Mouse (Mus musculus): ENCODE measurements at regions not wholly inside any gene's neighbourhood (a gene's known extent, or its start where the extent isn't known, plus 50 kb on each side); places are given as distances from the start of the nearest gene placed in this dataset.
"Not testable (repeated sequence)": the region's sequence is repeated elsewhere in the genome, so short reads cannot be mapped to it uniquely, and the experiment has no call there.

DNA sequence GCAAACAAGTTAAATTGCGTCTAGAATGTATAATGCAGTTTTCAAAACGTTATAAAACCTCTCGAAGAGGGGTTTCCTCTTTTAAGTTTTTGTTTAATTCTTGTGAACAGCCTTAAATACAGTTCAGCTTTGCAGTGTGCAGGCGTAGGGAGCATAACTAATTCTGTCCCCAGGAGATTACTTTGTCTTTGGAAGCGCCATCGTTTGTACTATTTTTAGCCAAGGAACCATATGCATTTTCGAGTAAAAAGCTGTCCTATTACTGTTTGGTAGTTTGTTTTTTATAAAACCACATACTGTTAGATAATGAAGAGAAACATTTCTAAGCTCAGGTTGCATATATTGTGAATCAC, 150.5 kb downstream of the Kcnrg start:
- DNase-seq = no peak

DNA sequence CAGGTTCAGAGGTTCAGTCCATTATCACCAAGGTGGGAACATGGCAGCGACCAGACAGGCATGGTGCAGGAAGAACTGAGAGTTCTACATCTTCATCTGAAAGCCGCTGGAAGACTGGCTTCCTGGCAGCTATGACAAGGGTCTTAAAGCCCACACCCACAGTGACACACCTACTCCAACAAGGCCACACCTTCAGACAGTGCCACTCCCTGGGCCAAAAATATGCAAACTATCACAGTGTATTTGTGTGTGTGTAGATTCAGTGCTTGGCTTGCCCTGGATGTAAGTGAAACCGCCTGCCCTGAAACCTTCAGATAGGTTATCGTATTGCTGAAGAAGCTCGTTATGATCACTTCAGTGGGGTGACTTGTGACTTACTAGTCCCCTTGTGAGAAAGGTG, 151.3 kb downstream of the Kcnrg start:
- no peak for DNase-seq

DNA sequence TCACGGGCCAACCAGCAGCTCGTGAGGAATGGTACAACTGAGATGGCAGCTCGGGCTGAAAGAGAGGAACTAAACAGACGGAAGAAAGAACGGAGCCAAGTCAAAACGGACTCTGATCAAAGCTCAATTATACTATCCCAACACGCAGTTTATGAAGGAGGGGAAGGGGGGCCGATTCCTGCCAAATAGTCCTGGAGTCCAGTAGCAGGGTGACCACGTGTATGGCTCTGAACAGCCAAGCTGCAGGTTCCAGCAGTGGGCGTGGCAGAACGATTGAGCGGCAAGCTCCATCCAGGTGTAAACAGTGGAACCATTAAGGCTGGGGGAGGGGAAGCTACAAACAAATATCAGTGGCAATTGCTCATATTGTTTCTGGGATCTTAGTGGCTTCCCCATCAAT, 152.9 kb downstream of the Kcnrg start:
- not testable (repeated sequence) for DNase-seq

DNA sequence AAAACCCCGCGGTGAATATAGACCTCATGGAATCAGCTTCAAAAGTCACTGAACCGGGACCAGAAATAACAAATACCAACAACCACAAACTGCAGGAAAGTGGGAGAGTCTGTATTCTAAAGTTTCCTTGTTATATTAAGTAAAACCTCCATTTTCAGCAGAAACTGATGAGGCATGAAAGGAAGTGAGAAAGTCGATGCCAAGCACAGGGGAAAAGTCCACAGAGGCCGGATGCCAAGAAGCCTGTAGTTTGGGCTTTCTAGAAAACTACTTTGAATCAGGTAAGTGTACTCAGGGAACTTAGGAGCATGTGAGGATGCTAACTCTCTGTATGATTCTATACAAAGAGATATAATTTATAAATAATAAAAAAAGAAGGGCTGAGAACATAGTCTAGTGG, 154.8 kb downstream of the Kcnrg start:
- no peak for DNase-seq

DNA sequence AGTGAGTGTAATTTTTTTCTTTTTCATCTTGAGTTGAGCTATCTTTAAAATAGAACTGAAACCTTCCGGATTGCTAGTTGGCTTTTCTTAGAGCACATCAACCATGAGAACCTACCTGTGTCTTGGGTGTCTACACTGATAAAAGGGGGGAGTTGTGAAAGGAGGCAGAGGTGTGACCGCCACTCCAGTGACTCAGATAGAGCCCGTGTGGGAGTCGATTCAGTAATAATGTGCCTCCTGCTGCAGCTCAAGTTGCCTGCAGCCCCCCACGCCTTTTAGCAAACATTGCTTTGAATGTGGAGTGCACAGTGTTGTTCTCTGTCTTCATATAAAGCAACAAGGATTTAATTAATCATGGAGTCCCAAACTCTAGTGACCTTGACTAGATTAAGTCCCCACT, 162.6 kb downstream of the Kcnrg start:
- no peak for DNase-seq

DNA sequence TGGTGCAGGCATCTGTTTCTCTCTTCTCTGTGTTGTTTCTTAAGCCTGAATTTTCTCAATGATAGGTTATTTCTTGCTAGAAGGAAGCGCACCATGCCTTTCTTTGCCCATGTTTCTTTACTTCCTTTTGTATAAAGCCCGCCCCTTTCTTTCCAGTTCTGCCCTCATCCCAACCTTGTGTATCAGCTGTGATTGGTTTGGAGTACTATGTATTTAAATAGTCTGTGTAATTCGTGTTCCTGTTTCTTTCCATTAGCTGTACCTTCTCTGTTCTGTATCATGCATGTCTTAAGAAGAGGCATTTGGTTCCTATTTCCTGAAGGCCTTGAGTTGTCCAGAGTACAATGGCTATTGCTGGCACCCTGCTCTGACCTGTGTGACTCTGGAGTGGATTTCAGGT, 166.9 kb downstream of the Kcnrg start:
- no peak for DNase-seq

DNA sequence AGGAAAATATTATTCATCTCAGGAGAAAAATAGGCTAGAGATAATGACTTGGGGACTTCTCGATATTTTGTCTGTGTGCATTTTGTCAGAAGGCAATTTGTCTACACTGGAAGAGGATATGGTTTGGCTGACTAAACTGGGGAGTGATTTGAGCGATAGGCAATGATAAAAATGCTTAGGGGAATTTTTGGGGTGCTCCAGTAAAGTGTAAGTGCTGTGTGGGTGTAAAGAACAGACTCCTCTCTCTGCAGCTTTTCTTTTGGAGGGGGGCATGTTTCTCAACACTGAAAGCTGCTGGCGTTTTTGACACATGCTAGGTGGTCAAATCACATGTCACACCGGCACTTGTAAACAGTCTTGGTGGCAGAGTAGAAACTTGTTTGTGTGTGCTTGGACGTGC, 171.4 kb downstream of the Kcnrg start:
- no peak for DNase-seq

DNA sequence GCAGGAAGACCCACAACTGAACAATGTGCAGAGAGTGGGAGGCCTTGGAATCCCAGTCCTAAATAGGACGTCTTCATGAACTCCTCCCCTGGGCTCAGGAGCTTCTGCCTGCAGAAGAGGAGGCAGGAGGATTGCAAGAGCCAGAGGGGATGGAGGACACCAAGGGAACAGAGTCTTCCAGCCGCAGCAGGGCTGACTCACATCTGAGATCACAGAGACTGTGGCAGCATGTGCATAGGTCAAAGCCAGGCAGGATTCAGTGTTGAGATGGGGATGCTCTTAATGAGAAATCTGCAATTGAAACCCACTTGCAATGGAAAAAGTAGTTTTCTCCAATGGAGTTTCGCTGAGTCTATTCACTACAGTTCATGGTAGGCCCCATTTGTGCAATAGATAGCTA, 175.9 kb downstream of the Kcnrg start:
- no peak for DNase-seq

DNA sequence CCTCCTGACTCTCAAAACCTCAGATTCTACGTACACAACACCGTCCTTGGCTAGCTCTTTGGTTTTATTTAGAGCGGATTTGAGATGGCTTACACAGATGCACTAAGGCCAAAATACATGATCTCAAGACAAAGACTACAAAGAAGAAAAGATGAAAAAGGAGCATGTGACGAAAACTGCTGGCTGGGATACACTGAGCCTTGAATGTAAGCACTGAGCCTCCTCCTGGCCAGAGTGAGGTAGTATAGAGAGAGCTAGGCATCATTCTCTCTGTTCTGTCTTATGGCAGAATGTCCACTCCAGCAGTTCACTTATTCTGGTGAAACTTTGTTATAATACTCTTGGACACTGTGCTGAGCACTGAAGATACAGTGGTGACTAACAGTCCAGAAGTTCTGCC, 177.4 kb downstream of the Kcnrg start:
- DNase-seq = no peak

DNA sequence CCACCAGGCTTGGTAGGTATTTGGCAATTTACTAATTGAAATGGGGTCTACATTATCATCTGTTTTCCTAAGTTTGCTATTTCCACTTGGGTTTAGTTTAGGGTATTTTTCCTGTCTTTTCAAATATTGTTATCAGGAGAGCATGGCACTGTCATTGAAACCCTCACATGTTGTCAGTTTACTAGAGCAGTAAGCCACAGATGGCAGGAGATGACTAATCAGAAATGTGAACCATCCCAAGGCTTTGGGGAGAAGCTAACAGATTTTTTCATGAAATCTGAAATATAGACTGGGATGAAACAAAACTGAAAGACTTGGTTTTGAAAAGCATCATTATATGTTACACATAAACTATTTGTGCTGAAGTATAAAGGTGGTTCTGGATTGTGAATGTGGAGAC, 178.8 kb downstream of the Kcnrg start:
- DNase-seq = no peak

DNA sequence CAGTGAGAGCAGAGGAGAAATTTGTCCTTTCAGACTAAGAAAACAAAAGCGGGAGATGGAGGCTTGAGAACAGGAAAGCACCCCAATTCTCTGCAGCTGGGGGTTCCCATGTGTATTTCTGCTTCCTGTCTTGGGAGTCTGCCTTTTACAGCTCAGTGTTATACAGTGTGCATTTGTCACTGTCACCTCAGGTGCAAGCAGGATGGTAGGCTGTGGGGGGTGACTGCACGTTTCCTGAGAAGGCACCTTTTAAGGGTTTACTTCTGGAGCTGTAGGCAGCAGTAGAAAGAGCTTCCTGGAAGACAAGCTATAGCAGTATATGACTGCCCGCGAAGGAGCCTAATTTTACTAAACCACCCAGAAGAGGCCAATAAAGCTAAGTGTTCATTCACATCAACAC, 180.5 kb downstream of the Kcnrg start:
- no peak for DNase-seq

DNA sequence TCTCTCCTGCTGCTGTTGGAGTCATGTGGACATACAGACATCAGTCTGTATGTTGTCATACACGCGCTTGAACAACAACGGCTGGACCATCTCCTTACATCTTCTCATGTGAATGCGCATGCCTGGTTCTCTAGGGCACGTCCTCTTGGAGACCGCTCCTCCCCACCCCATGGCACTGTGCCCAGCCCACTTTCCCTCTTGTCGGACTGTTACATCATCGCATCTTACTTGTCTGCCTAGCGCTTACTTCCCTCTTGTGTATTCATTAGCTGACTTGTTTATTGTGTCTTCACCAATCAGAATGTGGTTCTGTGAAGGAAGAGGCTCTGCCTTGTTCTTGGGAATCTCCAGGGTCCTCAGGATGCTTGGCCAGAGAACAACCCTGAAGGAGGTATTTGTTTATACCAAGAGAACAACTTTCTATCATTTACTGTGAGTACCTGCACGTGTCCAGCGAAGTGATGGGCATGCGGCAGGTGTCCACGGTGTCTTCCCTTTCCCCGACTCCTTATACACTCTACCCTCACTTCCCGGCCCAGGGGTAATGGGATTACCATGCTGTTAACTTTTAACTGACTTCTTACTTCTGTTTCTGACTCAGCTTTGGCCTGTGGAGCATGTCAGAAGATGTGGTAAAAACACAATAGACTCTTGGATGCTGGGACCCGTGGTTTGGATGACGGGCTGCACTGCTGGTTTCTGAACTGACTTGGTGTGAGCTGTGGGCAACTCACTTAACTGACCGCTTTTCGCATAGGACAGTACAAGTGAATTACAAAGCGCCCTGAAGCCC, 181.9 kb downstream of the Kcnrg start:
- DNase-seq = peak; percentile 70

DNA sequence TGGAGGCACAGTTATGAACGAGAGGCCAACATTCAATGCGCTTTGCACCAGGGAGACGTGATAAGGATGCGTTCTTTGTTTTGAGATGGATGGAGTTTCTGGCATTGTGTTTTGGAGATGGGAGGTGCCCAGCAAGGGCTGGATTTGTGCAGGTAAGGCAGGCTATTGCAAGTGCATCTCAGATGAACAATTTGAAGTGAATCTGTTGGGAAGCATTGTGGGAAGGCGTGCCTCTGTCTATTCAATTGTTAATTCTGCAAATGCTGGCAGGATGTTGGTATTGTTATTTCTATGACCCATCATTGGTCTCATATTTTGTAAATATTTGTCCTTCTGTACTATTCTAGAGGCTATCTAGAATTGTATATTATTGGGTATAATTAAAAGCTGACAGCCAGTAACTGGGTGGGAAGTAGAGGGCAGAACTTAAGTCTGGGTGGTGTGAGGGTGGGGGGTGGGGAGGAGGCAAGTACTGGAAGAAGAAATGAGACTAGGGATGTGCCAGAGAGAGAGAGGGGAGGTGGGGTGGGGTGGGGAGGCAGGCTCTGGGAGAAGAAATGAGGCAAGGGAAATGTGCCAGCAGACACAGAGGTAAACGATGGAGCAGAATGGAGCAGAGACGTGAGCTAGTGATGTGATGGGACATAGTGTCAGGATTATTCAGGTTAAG, 188.9 kb downstream of the Kcnrg start:
- no peak for DNase-seq

DNA sequence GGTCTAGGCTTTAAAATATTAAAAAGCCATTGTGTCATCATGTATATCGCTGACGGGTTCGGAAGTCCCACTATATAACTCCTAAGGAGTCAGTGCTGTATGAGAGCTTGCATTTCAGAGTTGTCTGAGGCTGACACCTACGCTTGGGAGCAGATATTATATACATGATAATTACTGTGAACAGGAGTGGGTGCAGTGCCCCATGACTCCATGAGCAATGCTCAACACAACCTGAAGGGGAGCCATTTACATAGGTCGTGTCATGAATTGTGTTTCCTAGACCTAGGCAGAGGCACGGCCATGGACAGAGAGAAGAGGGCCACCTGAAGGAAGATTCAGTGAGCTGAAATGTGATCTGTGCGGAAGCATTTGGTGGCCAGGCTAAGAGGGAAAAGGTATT, 189.4 kb downstream of the Kcnrg start:
- DNase-seq = no peak

DNA sequence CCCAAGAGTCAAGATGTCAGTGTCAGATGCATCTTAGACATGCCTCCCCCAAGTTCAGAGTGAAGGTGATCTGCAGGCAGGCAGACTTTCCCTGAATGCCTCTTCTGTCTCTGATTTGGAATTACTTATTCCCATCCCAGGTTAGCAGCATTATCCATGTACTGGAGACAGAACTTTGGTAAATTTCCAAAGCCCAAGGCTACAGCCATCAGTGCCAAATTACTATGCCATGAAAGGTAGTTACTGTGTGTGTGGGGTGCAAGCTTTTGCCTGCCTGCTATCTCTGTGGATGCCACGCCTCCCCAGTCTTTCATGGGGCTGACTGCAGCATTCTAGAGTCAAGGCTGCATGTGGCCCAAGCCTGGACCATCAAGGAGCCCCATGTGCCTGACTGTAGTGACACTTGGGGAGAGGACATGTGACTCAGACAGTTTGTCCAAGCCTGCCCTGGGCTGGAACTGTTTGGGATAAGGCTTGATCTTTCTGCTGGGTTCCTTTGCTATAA, 196.2 kb downstream of the Kcnrg start:
- DNase-seq = no peak

DNA sequence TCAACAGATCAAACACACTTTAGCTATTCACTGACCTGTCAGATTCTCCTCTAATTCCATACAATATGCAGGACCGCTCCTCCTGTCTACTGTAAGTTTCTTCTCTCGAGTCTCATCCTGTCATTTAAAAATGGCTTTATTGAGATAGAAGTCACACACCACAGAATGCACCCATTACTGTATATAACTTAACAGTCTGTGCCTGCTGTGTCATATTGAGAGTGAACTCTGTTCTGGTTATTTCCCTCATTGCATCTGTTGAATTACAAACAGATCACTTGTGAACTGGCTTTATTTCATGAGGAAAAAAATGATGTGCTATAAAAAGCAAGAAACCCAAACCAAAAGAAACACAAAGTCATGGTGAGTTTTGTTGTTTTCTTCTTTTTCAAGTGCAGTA, 198.2 kb downstream of the Kcnrg start:
- DNase-seq = no peak

DNA sequence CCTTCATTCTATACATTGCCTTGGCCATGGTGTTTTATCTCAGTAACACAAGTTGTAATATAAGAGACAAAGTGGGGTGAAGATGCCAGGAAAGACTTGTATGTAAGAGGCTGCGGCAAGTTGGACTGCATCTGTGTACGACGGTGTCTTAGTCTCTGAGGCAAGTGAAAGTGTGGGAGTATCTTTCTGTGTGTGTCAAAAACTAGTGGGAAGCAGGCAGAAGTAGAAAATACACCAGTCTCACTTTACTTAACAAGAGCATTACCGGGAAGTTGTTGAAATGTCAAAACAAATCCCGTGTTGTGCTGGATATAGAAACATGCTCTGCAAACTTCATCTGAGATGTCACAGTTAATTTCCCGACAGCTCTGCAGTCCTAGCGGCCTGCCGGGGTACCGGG, 200.9 kb downstream of the Kcnrg start:
- DNase-seq = no peak

DNA sequence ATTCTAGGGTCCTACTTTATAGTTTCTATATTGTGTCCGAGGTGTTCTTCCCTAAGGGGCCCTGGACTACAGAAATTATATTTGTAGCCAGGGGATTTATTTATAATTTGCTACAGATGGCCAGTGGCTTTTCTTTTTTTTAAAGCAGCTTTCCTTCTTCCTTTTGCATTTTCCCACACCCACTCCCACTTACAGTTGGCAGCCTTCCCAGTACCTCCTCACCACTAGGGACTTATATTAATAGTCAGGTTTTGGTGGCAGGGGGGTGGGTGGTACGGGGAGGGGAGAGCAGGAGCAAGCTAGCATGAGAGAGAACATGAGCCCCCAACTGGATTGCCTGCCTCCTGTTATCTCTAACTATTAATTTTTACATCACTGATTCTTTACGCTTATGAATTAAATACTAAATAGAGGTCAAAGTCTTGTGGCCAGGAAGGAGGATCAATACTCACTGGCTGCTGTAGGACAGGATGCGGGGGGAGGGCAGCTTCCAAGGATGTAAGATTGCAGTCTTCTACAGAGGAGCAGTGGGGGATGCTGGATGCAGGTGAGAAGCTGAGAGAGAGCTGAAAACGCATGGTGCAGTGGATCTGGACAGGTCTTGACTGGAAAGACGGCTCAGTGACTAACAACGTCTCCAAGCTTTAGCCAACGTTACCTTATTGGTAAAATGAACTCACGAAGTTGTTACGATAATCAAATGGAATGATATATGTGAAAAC, 202.6 kb downstream of the Kcnrg start:
- DNase-seq = peak; percentile 61

DNA sequence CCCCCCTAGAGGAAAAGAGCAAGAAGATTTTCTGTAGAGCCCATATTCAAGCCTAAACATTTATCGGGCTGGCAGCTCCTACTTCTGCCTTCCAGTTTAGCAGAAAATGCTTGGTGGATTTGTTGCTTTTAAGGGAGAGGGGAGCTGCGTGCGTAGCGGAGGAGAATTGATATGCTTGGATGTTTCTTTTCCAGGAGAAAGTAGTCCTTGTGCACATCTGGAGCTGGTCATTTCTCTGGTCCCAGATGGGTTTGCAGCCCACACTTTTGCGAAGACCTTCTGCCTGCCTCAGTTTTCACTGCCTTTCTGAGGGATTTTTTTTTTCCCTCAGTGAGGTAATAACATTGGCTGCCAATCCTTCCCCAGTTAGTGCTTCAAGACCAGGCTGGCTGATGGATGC, 203.6 kb downstream of the Kcnrg start:
- no peak for DNase-seq

DNA sequence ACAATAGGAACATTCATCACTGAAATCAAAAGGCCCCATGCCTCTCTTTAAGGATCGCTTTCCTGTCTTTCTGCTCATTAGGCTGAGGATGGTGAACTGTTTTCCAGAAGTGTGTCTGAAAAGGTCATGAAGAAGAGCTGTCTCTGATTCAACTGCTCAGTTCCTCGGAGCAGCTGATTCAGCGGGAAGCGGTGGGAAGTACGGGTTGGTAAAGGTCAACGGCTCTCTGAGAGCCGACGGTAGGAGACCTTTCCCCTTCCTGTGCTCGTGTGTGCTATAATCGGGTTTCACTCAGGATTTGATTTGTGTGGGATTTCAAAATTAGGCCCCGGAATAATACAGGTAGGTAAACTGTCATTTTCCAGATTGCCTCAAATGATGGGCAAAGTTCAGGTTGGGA, 210.5 kb downstream of the Kcnrg start:
- DNase-seq = no peak

DNA sequence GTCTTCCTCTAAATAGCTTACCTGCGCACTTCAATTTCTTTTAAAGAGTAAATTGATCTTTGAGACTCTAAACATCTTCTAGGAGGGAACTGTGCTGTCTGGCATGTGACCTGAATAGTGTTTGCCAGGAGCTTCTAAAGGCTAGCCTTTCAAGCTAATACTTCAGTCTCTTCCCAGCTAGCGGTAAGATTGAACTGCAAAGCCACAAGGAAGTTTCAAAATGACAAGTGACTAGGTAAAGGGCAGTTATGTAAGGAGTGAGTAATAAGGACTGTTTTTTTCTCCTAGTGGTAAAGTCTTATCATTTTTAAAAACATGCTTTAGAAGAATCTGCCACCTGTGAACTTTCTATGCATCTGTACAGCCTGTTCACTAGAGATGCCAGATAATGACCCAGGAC, 211.1 kb downstream of the Kcnrg start:
- DNase-seq = no peak

DNA sequence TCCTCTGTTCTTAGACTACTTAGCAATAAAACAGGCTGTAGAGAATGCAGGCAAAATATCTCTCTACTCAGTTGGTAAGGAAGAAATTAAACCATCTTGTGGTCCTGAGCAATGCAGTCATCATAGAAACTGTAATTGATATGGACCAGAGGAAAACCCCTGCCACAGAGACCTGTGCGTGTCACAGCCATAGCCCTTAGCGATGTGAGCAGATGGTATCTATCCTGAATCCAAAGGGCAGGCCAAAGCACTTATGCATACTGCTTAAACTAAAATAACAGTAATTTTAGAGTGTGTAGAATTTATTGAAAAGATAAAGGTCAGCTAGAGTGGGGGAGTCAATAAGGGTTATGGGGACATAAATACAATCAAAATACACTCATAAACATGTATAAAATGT, 212.0 kb downstream of the Kcnrg start:
- no peak for DNase-seq

DNA sequence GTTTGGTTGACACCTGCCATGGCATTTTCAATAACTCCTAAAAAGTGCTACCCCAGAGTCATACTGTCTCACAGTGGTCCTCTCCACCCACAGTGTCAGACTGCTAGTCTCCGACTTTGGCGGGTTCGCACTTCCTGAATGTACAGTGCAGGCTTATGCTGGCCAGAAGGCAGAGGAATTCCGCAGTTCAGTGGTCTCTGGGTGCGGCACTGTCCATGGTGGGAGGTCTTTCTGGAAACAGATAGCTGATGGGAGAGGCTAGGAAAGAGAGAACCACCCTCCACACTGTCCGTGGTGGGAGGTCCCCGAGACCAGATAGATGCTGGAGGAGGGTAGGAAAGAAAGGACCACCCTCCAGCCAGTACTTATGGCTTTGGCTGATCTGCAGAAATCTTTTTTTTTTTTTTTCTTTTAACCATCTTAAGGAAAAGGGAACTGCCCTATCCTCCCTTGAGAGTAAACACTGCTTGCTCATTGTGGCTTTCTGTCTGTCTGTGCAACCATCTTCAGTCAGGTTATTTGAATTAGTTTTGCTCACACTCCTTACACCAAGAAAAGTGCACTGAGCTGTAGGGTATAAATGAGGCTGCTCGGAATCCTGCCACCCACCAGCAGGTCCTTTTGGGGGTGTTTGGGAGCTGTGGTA, 227.2 kb downstream of the Kcnrg start:
- DNase-seq = no peak

DNA sequence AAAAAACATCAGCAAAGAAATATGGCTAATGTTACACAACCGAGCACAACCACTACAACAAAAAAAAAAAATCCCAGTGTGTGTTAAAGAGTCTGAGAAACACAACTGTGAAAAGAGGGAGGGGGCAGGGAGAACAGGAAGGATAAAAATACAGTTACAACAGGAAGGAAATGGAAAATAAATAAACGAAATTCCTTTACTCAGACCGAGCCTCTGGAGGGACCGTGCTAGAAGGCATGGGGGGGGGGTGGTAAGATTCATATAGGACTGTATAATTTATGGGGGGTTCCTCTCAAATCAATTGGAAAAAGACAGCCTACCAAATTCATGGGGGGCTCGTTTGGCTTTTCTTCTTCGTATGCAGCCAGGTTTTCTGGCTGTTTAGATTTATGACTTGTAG, 228.5 kb downstream of the Kcnrg start:
- no peak for DNase-seq
